ENCODE assay signal across 9 mouse cellular contexts in genomic region chr19:56115552-56116284, GRCm38 (mm10).
A peak's percentile ranks its signal among the peaks of the same experiment; 100 is the strongest.
DNase-seq lines count a peak whose midpoint lies in the region; ATAC-seq and TF ChIP-seq lines count a peak whose summit lies in the region.
"Had no signal": no experiment of that assay in that cellular context is flagged by ENCODE, and none has a peak within 500 bp of the region (broad histone marks: within the 10 kb centered on the region; RNA-seq: fewer than 3 reads in every experiment).

No protein-coding gene starts in this region.

- peaks cover 4% of the 10 kb centered on the region; the same call in 1 of the 2 replicates for H3K27me3 ChIP-seq in neural tube, embryonic 12.5 days (replicated peaks)
- no peaks in the 10 kb centered on the region; the same call in 1 of the 2 replicates for H3K27me3 ChIP-seq in heart, postnatal 0 days (ENCODE audit: control insufficient read depth, insufficient read depth, low read length)
- H3K27me3 ChIP-seq in stomach, postnatal 0 days (ENCODE audit: control insufficient read depth, insufficient read depth, low read length) = no peaks in the 10 kb centered on the region

- H3K4me1 ChIP-seq in neural tube, embryonic 12.5 days = peaks cover 7% of the 10 kb centered on the region
- no peaks in the 10 kb centered on the region for H3K4me1 ChIP-seq in heart, postnatal 0 days (ENCODE audit: control insufficient read depth, insufficient read depth)
- H3K4me1 ChIP-seq in stomach, postnatal 0 days (replicated peaks; ENCODE audit: control insufficient read depth, insufficient read depth) = 0 out of 2 replicates have a peak, but pooled peaks cover 3% of the 10 kb centered on the region

- H3K9me3 ChIP-seq in neural tube, embryonic 12.5 days = 0 out of 2 replicates have a peak, but pooled peaks cover 7% of the 10 kb centered on the region
- no peaks in the 10 kb centered on the region for H3K9me3 ChIP-seq in heart, postnatal 0 days (replicated peaks; ENCODE audit: control insufficient read depth, low read length)
- no peaks in the 10 kb centered on the region for H3K9me3 ChIP-seq in stomach, postnatal 0 days (ENCODE audit: control insufficient read depth, low read length)

- no peak overlapping the region for H3K9ac ChIP-seq in neural tube, embryonic 12.5 days
- H3K9ac ChIP-seq in heart, postnatal 0 days (replicated peaks; ENCODE audit: low read depth, low read length) = no peak overlapping the region
- no peak overlapping the region for H3K9ac ChIP-seq in stomach, postnatal 0 days (ENCODE audit: low read length)

- DNase-seq in heart, adult 18-20 months = peak; percentile 8 to 27
- DNase-seq in heart, postnatal 25 days (ENCODE audit: low spot score) = no peak
- DNase-seq in neural tube, embryonic 10.5 days (ENCODE audit: extremely low spot score, low spot score) = no peak
- DNase-seq in heart, postnatal 0 days (ENCODE audit: low spot score) = peak; percentile 27
- DNase-seq in stomach, postnatal 0 days (ENCODE audit: low spot score) = no peak
- DNase-seq in cerebellum, postnatal 14 days = no peak
- no peak for DNase-seq in cerebellum, postnatal 10 days

- no peak for TF ChIP-seq CTCF in heart, postnatal 0 days (IDR thresholded peaks at IDR 0.05; ENCODE audit: low read depth)
- no peak for TF ChIP-seq CTCF in stomach, postnatal 0 days (IDR thresholded peaks at IDR 0.05; ENCODE audit: low read depth)

- H3K4me2 ChIP-seq in neural tube, embryonic 12.5 days (replicated peaks) = peak overlapping the region; percentile 35
- no peak overlapping the region; the same call in 1 of the 2 replicates for H3K4me2 ChIP-seq in heart, postnatal 0 days (ENCODE audit: low read depth, low read length)
- H3K4me2 ChIP-seq in stomach, postnatal 0 days (replicated peaks; ENCODE audit: low read depth) = peak overlapping the region; percentile 17; the same call in 1 of the 2 replicates

- no peak overlapping the region for H3K4me3 ChIP-seq in neural tube, embryonic 12.5 days
- H3K4me3 ChIP-seq in heart, postnatal 0 days (ENCODE audit: low read depth, low read length) = no peak overlapping the region
- H3K4me3 ChIP-seq in stomach, postnatal 0 days (ENCODE audit: low read depth, low read length) = no peak overlapping the region

- no peak overlapping the region for H3K27ac ChIP-seq in neural tube, embryonic 12.5 days
- no peak overlapping the region for H3K27ac ChIP-seq in heart, postnatal 0 days (ENCODE audit: low read depth)
- H3K27ac ChIP-seq in stomach, postnatal 0 days (replicated peaks) = peak overlapping the region; percentile 58; the same call in 1 of the 2 replicates
- H3K27ac ChIP-seq: hindbrain, postnatal 0 days had no signal

- TF ChIP-seq EP300 in heart, postnatal 0 days (IDR thresholded peaks at IDR 0.05; ENCODE audit: low read depth) = no peak
- no peak for TF ChIP-seq EP300 in stomach, postnatal 0 days (optimal IDR thresholded peaks at IDR 0.05)

- H3K36me3 ChIP-seq in neural tube, embryonic 12.5 days = no peaks in the 10 kb centered on the region
- no peaks in the 10 kb centered on the region for H3K36me3 ChIP-seq in heart, postnatal 0 days (replicated peaks; ENCODE audit: control insufficient read depth, insufficient read depth, low read length)
- no peaks in the 10 kb centered on the region for H3K36me3 ChIP-seq in stomach, postnatal 0 days (ENCODE audit: control insufficient read depth, insufficient read depth, low read length)

- ATAC-seq in neural tube, embryonic 12.5 days (ENCODE audit: low FRiP score, low read depth) = no peak
- ATAC-seq in heart, postnatal 0 days (ENCODE audit: insufficient read depth, low read depth) = no peak
- peak; percentile 53; the same call in 1 of the 2 replicates for ATAC-seq in stomach, postnatal 0 days (ENCODE audit: low FRiP score, low TSS enrichment)
- ATAC-seq: hindbrain, postnatal 0 days had no signal

- WGBS in neural tube, embryonic 12.5 days = 19% methylated on average over 15 of the region's 15 CpGs
- 10% methylated on average over 15 of the region's 15 CpGs for WGBS in heart, postnatal 0 days
- 17% methylated on average over 15 of the region's 15 CpGs for WGBS in stomach, postnatal 0 days

- intact Hi-C loops in heart, postnatal 25 days (cut with DNase I) = no loop called here

Comparison
In these comparisons a context has a peak if more than half of its experiments do, and no peak if none do; other contexts are left out.
1. DNase-seq: peak in heart, adult 18-20 months (2 of 2) and heart, postnatal 0 days (single experiment); none in heart, postnatal 25 days (single experiment), neural tube, embryonic 10.5 days (single experiment), stomach, postnatal 0 days (single experiment), cerebellum, postnatal 14 days (0 of 2) and cerebellum, postnatal 10 days (0 of 2).